Mouse (Mus musculus) heart, postnatal 36 days (tissue): ENCODE measurements around the gene Dxo. TPM values are rescaled to one million over a fixed set of nuclear protein-coding genes. Genes with fewer than 3 reads are reported as not detected.

Experiments used
- DNase-seq, 2 experiments: peaks; one replicate each; pipeline ENCODE4 v3.0.0; 2021 to 2022
- intact Hi-C: fragments of 180-260 bp; cut with DNase I; formaldehyde crosslinking; loops from one replicate; pipeline ENCODE4 v1.15.1; 2025
- microRNA-seq, 2 experiments: library from miRNA; unstranded; fragments of <30 nt; microRNA quantifications; one replicate each; pipeline ENCODE4 v1.2.0; 2021; ENCODE audit warnings: borderline number of aligned reads in 2 of 2
- total RNA-seq, 2 experiments: library from RNA; stranded (reverse); gene quantifications; 2 replicates each; pipeline ENCODE4 v1.2.3; 2021

Gene Dxo
- total RNA-seq, 2 experiments from 2014 or later = 12.4 to 17.3 TPM

- intact Hi-C loops = no loop called here
- DNase-seq = no peak
Observed at GRCm38 (mm10) chr17:34862416-34863081, 25.7 kb downstream of the Dxo start, which contains the start of gene Cfb. TSS of gene Cfb (minus strand) at chr17:34862518.

GRCm38 (mm10) chr17:34865981-34866380 is 29.2 kb downstream of the Dxo start:
- no peak for DNase-seq
- intact Hi-C loops = no loop called here

GRCm38 (mm10) chr17:34874321-34874720 is 37.5 kb downstream of the Dxo start:
- DNase-seq = no peak
- intact Hi-C loops = no loop called here

GRCm38 (mm10) chr17:34879336-34879879 is 42.6 kb downstream of the Dxo start, which contains the start of gene Zbtb12:
TSS of gene Zbtb12 (plus strand) at chr17:34879483.
- no peak for DNase-seq
- intact Hi-C loops = no loop called here

- DNase-seq = no peak
- intact Hi-C loops = no loop called here
Observed at GRCm38 (mm10) chr17:34881166-34881565, 44.3 kb downstream of the Dxo start.

- intact Hi-C loops = no loop called here
- no peak for DNase-seq
Observed at GRCm38 (mm10) chr17:34881683-34882310, 45.0 kb downstream of the Dxo start, which contains the start of gene Gm20547. TSS of gene Gm20547 (minus strand) at chr17:34882042.

- DNase-seq = no peak
- intact Hi-C loops = no loop called here
Observed at GRCm38 (mm10) chr17:34883332-34883731, 46.5 kb downstream of the Dxo start.

- intact Hi-C loops = no loop called here
- DNase-seq = no peak
Observed at GRCm38 (mm10) chr17:34884704-34885103, 47.9 kb downstream of the Dxo start.

- intact Hi-C loops = no loop called here
- no peak for DNase-seq
Observed at GRCm38 (mm10) chr17:34885615-34886014, 48.8 kb downstream of the Dxo start.

GRCm38 (mm10) chr17:34887942-34888341 is 51.1 kb downstream of the Dxo start:
- intact Hi-C loops = no loop called here
- DNase-seq = no peak

Small RNA genes lying within 50 kb of the gene (microRNA-seq; reads per million reads assigned to microRNA genes)
- 0 reads per million in 2 experiments for gene Mir6970
- 1.3 to 2.2 reads per million in 2 experiments for gene Mir6971
- 0 reads per million in 2 experiments for gene Mir6972

Other genes starting within 250 kb of the Dxo start
- gene Gpsm3, start 247.2 kb upstream of the Dxo start, total RNA-seq = 1 to 10 TPM; 4.7 to 4.8 TPM
- 10 to 100 TPM; 18.0 to 19.6 TPM for gene Pbx2, start 245.8 kb upstream of the Dxo start, total RNA-seq
- under 1 TPM; 0.24 to 0.47 TPM for gene Ager, start 239.2 kb upstream of the Dxo start, total RNA-seq
- gene Rnf5, start 233.3 kb upstream of the Dxo start, total RNA-seq = 10 to 100 TPM; 35.7 to 37.1 TPM
- gene Agpat1, start 232.8 kb upstream of the Dxo start, total RNA-seq = 10 to 100 TPM; 61.2 to 70.5 TPM
- 1 to 10 TPM; 1.5 to 2.5 TPM for gene Egfl8, start 221.0 kb upstream of the Dxo start, total RNA-seq
- 10 to 100 TPM; 54.4 to 55.5 TPM for gene Ppt2, start 208.5 kb upstream of the Dxo start, total RNA-seq
- 1 to 10 TPM; 1.4 to 1.7 TPM for gene Prrt1, start 207.5 kb upstream of the Dxo start, total RNA-seq
- gene Fkbpl, start 192.3 kb upstream of the Dxo start, total RNA-seq = 1 to 10 TPM; 6.9 to 9.9 TPM
- 10 to 100 TPM; 15.3 to 16.1 TPM for gene Atf6b, start 189.9 kb upstream of the Dxo start, total RNA-seq
- 10 to 100 TPM; 35.6 to 39.7 TPM for gene Tnxb, start 166.5 kb upstream of the Dxo start, total RNA-seq
- 10 to 100 TPM; 22.8 to 24.7 TPM for gene C4b, start 93.1 kb upstream of the Dxo start, total RNA-seq
- not detected for gene Cyp21a1, start 32.5 kb upstream of the Dxo start, total RNA-seq
- gene Stk19, start 74 bp upstream of the Dxo start, total RNA-seq = 10 to 100 TPM in 1 of 2 experiments, 1 to 10 TPM in 1; 10.0 to 11.1 TPM
- gene Skiv2l, start 13.2 kb downstream of the Dxo start, total RNA-seq = 10 to 100 TPM; 22.6 to 24.5 TPM
- gene Nelfe, start 13.4 kb downstream of the Dxo start, total RNA-seq = 10 to 100 TPM; 13.7 to 15.3 TPM
- 1 to 10 TPM; 4.4 to 7.5 TPM for gene Cfb, start 25.5 kb downstream of the Dxo start, total RNA-seq
- gene Zbtb12, start 42.5 kb downstream of the Dxo start, total RNA-seq = 1 to 10 TPM; 7.5 to 7.7 TPM
- gene Gm20547, start 45.0 kb downstream of the Dxo start, total RNA-seq = not detected
- gene C2, start 61.2 kb downstream of the Dxo start, total RNA-seq = 1 to 10 TPM; 3.1 to 4.4 TPM
- 10 to 100 TPM; 44.6 to 49.8 TPM for gene Ehmt2, start 61.5 kb downstream of the Dxo start, total RNA-seq
- not detected for gene Slc44a4, start 77.4 kb downstream of the Dxo start, total RNA-seq
- gene Neu1, start 94.2 kb downstream of the Dxo start, total RNA-seq = 10 to 100 TPM; 13.2 to 16.5 TPM
- gene Hspa1b, start 122.2 kb downstream of the Dxo start, total RNA-seq = 1 to 10 TPM; 2.8 to 4.5 TPM
- not detected for gene Gm20481, start 132.9 kb downstream of the Dxo start, total RNA-seq
- gene Hspa1a, start 135.1 kb downstream of the Dxo start, total RNA-seq = 1 to 10 TPM; 4.2 to 4.6 TPM
- 1 to 10 TPM; 7.8 to 9.2 TPM for gene Hspa1l, start 135.7 kb downstream of the Dxo start, total RNA-seq
- gene Lsm2, start 144.8 kb downstream of the Dxo start, total RNA-seq = 10 to 100 TPM; 16.0 to 17.4 TPM
- 10 to 100 TPM; 26.7 to 27.4 TPM for gene Vars, start 164.0 kb downstream of the Dxo start, total RNA-seq
- 1 to 10 TPM; 8.4 to 9.3 TPM for gene Vwa7, start 179.6 kb downstream of the Dxo start, total RNA-seq
- not detected for gene Sapcd1, start 191.0 kb downstream of the Dxo start, total RNA-seq
- under 1 TPM; 0.25 to 0.70 TPM for gene Msh5, start 209.7 kb downstream of the Dxo start, total RNA-seq
- gene Clic1, start 212.9 kb downstream of the Dxo start, total RNA-seq = 10 to 100 TPM; 41.7 to 44.0 TPM
- 10 to 100 TPM; 27.5 to 27.6 TPM for gene Ddah2, start 222.0 kb downstream of the Dxo start, total RNA-seq
- under 1 TPM in 1 of 2 experiments, not detected in 1; 0.56 TPM for gene Ly6g6c, start 228.4 kb downstream of the Dxo start, total RNA-seq
- under 1 TPM; 0.42 to 0.49 TPM for gene Mpig6b, start 229.2 kb downstream of the Dxo start, total RNA-seq
- not detected for gene Ly6g6e, start 239.9 kb downstream of the Dxo start, total RNA-seq
- gene Ly6g6d, start 241.0 kb downstream of the Dxo start, total RNA-seq = under 1 TPM; 0.70 to 0.80 TPM
- not detected for gene Ly6g6f, start 248.6 kb downstream of the Dxo start, total RNA-seq